Mouse (Mus musculus) stomach, embryonic 14.5 days (tissue): ENCODE measurements around the gene Iqub. TPM values are rescaled to one million over a fixed set of nuclear protein-coding genes. Genes with fewer than 3 reads are reported as not detected.

Experiments used
- ATAC-seq: fragments of 200-750 bp; cut with Nextera tagmentation; 2 replicates; pipeline ENCODE4 v1.8.0; 2017; ENCODE audit warnings: low read depth, moderate TSS enrichment; ENCODE audit not compliant: insufficient number of reproducible peaks, insufficient read depth, low FRiP score
- H3K27ac ChIP-seq: fragments of 300-500 bp; sonication (generic); 2 replicates; pipeline ENCODE4 v1.5.1; 2014; ENCODE audit warnings: mild to moderate bottlenecking, low read length, moderate library complexity, mixed read lengths
- H3K27me3 ChIP-seq: fragments of 300-500 bp; sonication (generic); 2 replicates; pipeline ENCODE4 v1.6.1; 2014; ENCODE audit warnings: low read length, control low read depth, mixed read lengths; ENCODE audit not compliant: control insufficient read depth, insufficient read depth
- H3K36me3 ChIP-seq: fragments of 300-500 bp; sonication (generic); 2 replicates; pipeline ENCODE4 v1.6.1; 2014; ENCODE audit warnings: mild to moderate bottlenecking, control low read depth, low read length, moderate library complexity, mixed read lengths; ENCODE audit not compliant: control insufficient read depth, insufficient read depth
- H3K4me1 ChIP-seq: fragments of 300-500 bp; sonication (generic); 2 replicates; pipeline ENCODE4 v1.6.1; 2014; ENCODE audit warnings: low read length, control low read depth, mixed read lengths; ENCODE audit not compliant: control insufficient read depth, insufficient read depth
- H3K4me2 ChIP-seq: fragments of 300-500 bp; sonication (generic); replicated peaks from 2 replicates; pipeline ENCODE4 v1.6.1; 2014; ENCODE audit warnings: low read depth, low read length, control low read depth
- H3K4me3 ChIP-seq: fragments of 300-500 bp; sonication (generic); 2 replicates; pipeline ENCODE4 v1.5.1; 2014; ENCODE audit warnings: low read depth, low read length, control low read depth
- H3K9ac ChIP-seq: fragments of 300-500 bp; sonication (generic); replicated peaks from 2 replicates; pipeline ENCODE4 v1.6.1; 2014; ENCODE audit warnings: low read depth, mild to moderate bottlenecking, control low read depth, low read length, moderate library complexity, mixed read lengths
- H3K9me3 ChIP-seq: fragments of 300-500 bp; sonication (generic); 2 replicates; pipeline ENCODE4 v1.6.1; 2016; ENCODE audit warnings: low read depth, low read length, control low read depth; ENCODE audit not compliant: control insufficient read depth
- WGBS: fragments of 180-500 bp; shearing (Covaris S2); extraction: QIAGEN DNeasy Blood & Tissue Kit; methylation state at CpG from one replicate; pipeline ENCODE4 v1.1.7; 2014; 5-methylcytosine and 5-hydroxymethylcytosine counted together
- polyA plus RNA-seq: library from polyadenylated mRNA; unstranded; fragments of >200 nt; fragmentation: Nextera tagmentation; extraction: Ambion mirVana; gene quantifications from 2 replicates; pipeline ENCODE4 v1.2.1, GENCODE M21; 2014

Iqub gene
- 0.08 TPM in 1 of 2 replicates, not detected in the other for polyA plus RNA-seq

DNA sequence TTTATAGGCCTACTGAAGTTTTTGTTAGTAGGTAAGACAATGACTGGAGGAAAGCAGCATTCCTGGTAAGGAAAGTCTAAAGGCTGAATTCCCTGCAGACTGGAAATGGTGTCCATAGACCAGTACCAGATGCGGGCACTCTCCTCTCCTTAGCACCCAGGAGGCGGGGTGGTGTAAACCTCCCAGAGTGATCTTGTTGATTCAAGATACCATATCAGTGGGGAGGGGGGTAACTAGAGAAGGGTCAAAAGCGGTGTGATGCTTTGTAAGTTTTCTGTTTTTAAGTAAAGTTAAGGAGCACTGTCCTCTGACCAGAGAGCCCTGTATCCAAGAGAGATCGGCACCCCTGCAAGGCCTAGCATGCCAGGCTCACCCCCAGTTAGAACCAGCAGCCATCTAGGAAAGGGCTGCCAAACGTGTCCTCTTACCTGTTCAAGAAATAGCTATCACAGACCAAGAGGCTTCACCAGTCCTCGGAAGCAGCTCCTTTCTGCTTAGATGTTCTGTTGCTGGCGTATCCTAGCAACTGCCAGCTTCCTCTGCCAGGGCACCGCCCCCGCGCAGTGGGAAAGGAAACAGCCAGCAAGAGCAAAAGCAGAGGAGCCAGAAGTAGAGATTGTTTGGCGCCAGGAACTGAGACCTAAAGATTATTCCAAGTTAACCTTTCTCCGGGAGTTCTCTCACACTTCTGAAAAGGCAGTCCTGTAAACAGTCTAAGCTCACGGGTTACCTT lies at the start of gene Iqub:
Gene Iqub, minus strand, starts transcription at position 516 of the 733 bp plus-strand sequence.
- WGBS, result 22% methylated on average over 13 of the region's 13 CpGs
- no peak within 1 kb of the TSS for H3K9ac ChIP-seq
- H3K36me3 ChIP-seq, result peaks cover 7% of the 10 kb centered on the region; the same call in 1 of the 2 replicates
- H3K4me3 ChIP-seq, result no peak within 1 kb of the TSS
- 0 out of 2 replicates have a peak within 1 kb of the TSS, but pooled peaks have one; percentile 14 for H3K4me2 ChIP-seq
- H3K27me3 ChIP-seq, result no peaks in the 10 kb centered on the region
- ATAC-seq, result peak; percentile 67; the same call in 1 of the 2 replicates
- peaks cover 6% of the 10 kb centered on the region; the same call in 1 of the 2 replicates for H3K4me1 ChIP-seq
- no peak within 1 kb of the TSS for H3K27ac ChIP-seq
- H3K9me3 ChIP-seq, result no peaks in the 10 kb centered on the region

DNA sequence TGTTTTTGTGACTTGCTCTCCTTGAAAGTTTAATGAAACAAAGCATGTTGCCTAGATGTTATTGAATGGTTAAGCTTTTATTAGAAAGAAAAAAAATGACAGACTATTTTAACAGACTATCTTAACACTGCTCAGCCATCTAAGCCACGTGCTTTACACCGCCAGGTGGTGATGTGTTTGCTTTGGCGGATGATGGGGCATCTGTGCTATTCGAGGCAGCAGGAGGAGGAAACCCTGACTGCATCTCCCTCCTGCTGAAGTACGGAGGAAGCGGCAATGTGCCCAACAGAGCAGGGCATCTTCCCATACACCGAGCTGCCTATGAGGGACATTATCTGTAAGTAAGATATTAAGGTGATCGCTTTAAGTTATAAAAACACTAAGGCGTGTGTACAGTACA lies 49.2 kb upstream of the Iqub start:
- Histone ChIP-seq H3K4me2 (no peak overlapping the region), H3K27me3 (no peaks in the 10 kb centered on the region), H3K27ac (no peak overlapping the region), H3K4me1 (no peaks in the 10 kb centered on the region), H3K9me3 (no peaks in the 10 kb centered on the region), H3K36me3 (no peaks in the 10 kb centered on the region), H3K4me3 (no peak overlapping the region), H3K9ac (no peak overlapping the region)
- no peak for ATAC-seq
- WGBS, result 65% methylated on average over 9 of the region's 9 CpGs

DNA sequence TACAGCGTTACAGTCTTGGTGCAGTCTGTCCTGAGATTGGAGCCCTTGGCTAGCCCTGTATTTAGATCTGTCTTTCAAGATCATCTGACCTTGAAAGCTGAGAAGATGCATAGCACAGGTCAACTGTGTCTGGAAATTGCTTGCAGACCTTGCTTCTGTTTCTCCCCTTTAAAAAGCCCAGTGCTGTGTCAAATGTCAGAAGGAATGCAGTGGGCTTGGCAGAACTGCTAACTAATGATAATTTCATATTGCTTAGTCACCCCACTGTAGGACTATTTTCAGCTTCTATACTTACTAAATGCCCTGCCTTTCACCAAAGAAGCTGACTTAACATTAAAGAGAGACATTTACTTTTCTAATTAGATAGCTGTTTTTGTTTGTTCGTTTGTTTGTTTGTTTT lies 40.6 kb upstream of the Iqub start:
- 77% methylated on average over 2 of the region's 2 CpGs for WGBS
- H3K27me3 ChIP-seq, result no peaks in the 10 kb centered on the region
- no peaks in the 10 kb centered on the region for H3K4me1 ChIP-seq
- no peak overlapping the region for H3K4me2 ChIP-seq
- no peaks in the 10 kb centered on the region for H3K9me3 ChIP-seq
- H3K9ac ChIP-seq, result no peak overlapping the region
- H3K4me3 ChIP-seq, result no peak overlapping the region
- H3K27ac ChIP-seq, result no peak overlapping the region
- no peaks in the 10 kb centered on the region for H3K36me3 ChIP-seq
- no peak for ATAC-seq

DNA sequence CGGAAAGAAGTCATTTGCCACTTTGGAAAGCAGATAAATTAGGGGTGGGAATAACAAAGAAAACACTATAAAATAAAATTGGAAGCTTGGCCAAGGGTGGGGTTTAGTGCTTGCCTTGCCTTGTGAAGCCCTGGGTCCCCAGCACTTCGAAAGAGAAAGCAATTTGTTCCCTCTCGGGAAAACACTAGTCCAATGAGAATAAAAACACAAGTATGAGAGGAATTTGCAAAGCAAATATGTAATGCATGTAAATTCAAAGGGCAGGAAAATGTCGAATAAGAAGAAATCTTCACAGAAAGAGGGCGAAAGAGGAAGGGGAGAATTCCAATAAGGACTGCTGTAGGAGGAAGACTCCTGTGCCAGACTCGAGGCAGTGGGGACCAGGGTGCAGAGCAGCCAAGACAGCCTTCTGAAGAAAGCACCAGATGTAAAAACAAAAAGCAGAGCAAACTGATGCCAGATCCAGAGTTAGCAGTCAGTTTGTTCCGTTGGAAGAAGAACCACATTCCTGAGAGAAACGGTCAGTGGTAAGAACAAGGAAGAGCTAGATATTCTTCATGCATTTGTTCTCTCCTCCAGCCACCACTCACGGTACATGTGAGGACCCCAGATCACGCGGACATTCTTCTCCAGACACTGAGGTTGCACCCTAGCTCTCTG lies 39.7 kb upstream of the Iqub start:
- Histone ChIP-seq H3K27ac (no peak overlapping the region), H3K9me3 (no peaks in the 10 kb centered on the region), H3K9ac (no peak overlapping the region), H3K27me3 (no peaks in the 10 kb centered on the region), H3K4me2 (no peak overlapping the region; the same call in 1 of the 2 replicates), H3K4me3 (no peak overlapping the region), H3K4me1 (no peaks in the 10 kb centered on the region), H3K36me3 (no peaks in the 10 kb centered on the region)
- ATAC-seq, result no peak
- 56% methylated on average over 11 of the region's 11 CpGs for WGBS

DNA sequence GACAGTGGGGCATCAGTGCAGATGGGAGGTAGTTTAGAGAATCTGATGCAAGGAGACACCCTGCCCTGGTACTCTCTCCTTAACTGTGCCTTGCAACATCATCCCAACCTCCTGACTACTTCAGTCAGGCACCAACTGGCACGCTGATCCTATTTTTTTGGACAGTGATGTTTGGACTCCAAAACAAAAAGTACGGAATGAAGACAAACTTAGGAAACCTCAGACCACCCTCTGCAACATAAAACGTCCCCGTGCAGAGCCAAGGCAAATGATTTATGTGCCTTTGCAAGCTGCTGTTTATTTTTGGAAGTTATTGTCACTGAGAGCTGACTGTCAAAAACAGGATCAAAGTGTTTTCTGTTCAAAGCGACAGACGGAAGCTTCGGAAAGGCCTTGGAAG lies 37.2 kb upstream of the Iqub start:
- no peaks in the 10 kb centered on the region for H3K36me3 ChIP-seq
- no peak for ATAC-seq
- H3K4me2 ChIP-seq, result no peak overlapping the region
- no peaks in the 10 kb centered on the region for H3K27me3 ChIP-seq
- no peaks in the 10 kb centered on the region for H3K9me3 ChIP-seq
- 38% methylated on average over 7 of the region's 7 CpGs for WGBS
- no peak overlapping the region for H3K27ac ChIP-seq
- no peak overlapping the region for H3K4me3 ChIP-seq
- H3K4me1 ChIP-seq, result no peaks in the 10 kb centered on the region
- H3K9ac ChIP-seq, result no peak overlapping the region

DNA sequence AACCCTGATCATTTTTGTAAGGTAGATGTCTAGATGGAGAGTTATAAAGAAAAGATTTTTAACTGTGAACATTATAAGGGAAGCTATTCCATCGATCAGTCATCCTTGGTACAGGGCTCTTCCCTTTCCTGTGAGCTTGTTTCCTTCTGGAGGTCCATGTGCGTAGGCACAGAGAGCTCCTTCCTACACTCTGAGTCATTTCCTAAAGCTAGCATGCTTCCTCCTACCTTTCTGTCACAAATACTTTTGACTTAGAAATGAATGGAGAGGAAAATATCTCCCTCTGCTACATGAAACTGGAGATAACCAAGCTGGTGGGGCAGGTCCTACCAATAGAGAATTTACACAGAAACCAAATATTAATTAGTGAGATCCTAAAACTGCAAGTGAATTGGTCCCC lies 34.9 kb upstream of the Iqub start:
- WGBS, result 77% methylated on average over 2 of the region's 2 CpGs
- Histone ChIP-seq H3K4me3 (no peak overlapping the region), H3K36me3 (no peaks in the 10 kb centered on the region), H3K9me3 (no peaks in the 10 kb centered on the region), H3K27me3 (no peaks in the 10 kb centered on the region), H3K4me1 (no peaks in the 10 kb centered on the region), H3K4me2 (no peak overlapping the region), H3K27ac (no peak overlapping the region), H3K9ac (no peak overlapping the region)
- no peak for ATAC-seq

DNA sequence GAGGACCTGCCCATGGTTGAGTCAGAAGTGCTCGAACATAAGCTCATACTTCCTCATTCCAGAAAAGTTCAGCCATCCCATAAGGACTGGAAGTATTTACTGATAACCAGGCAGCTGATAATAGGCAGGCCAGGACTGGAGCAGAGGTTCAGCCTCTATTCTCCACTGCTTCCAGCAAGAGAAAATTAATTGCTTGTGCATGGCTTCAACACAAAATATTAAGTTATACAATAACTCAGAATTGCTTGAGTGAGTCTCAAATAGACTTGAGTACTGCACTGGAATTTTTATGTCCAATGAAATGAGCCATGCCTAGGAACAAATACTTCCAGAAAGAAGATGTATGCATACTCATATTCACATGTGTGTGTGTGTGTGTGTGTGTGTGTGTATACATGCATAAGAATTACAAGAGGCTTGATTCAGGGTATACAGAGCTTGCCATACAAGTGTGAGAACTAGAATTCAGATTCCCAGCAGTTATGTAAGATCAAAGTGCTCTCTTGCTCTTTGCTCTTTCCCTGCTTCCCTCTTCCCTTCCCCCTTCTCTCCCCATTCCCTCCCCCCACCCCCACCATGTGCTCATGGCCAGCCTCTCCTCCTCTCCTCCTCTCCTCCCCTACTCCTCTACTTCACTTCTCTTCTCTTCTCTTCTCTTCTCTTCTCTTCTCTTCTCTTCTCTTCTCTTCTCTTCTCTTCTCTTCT lies 32.0 kb upstream of the Iqub start:
- Histone ChIP-seq H3K36me3 (no peaks in the 10 kb centered on the region), H3K9ac (no peak overlapping the region), H3K9me3 (no peaks in the 10 kb centered on the region), H3K27me3 (no peaks in the 10 kb centered on the region), H3K4me2 (no peak overlapping the region), H3K4me1 (no peaks in the 10 kb centered on the region), H3K27ac (no peak overlapping the region), H3K4me3 (no peak overlapping the region)
- WGBS, result 50% methylated on average over 1 of the region's 1 CpGs
- peak; percentile 85 for ATAC-seq

DNA sequence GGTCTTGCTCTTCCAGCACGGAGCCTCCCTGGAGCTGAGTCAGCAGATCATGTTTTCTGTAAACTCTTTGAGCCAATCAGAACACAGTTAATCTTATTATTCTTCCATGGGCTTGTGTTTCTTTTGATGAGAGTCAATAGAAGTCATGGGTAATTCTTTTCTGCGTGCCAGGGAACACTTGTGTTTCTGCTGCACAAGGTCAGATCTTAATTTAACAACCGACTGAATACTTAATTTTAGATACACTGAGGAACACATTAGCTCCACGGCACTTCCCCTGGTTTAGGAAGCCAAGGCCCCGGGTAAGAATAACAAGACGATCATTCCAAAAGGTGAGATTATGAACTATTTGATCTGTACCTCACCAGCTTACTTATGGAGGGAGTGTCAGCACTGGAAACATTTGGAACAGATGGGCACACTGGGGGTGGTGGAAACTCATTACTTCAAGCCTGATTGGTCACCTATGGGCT lies 28.3 kb upstream of the Iqub start:
- Histone ChIP-seq H3K9me3 (no peaks in the 10 kb centered on the region), H3K9ac (no peak overlapping the region), H3K36me3 (no peaks in the 10 kb centered on the region), H3K4me3 (no peak overlapping the region), H3K4me1 (no peaks in the 10 kb centered on the region), H3K27me3 (no peaks in the 10 kb centered on the region), H3K4me2 (no peak overlapping the region), H3K27ac (no peak overlapping the region)
- ATAC-seq, result no peak
- 65% methylated on average over 6 of the region's 6 CpGs for WGBS
